Mouse (Mus musculus): Measurements from ENCODE around the gene Trpc6. TPM values are rescaled to one million over a fixed set of nuclear protein-coding genes. Genes with fewer than 3 reads are reported as not detected.

The Trpc6 gene
- polyA plus RNA-seq (2012; ENCODE audit: insufficient read depth, insufficient read length, missing spikeins) = 0.25 TPM in 1 of 2 replicates, not detected in the other

GRCm38 (mm10) chr9:8544041-8544794 is at the start of gene Trpc6:
Trpc6 (plus strand) TSS chr9:8544142.
- no peaks in the 10 kb centered on the region for H3K4me1 ChIP-seq (ENCODE audit: control insufficient read depth, insufficient read depth, low read length)
- H3K4me3 ChIP-seq (ENCODE audit: insufficient read depth, low read length) = no peak within 1 kb of the TSS
- no peak within 1 kb of the TSS for H3K27ac ChIP-seq (ENCODE audit: insufficient read depth, low read depth, low read length)

GRCm38 (mm10) chr9:8520911-8521310 is 23.0 kb upstream of the Trpc6 start:
- no peak overlapping the region for H3K27ac ChIP-seq (ENCODE audit: insufficient read depth, low read depth, low read length)
- TF ChIP-seq CTCF (IDR thresholded peaks at IDR 0.05; ENCODE audit: low read depth, low read length) = no peak
- TF ChIP-seq POLR2A (IDR thresholded peaks at IDR 0.05; ENCODE audit: borderline replicate concordance, low read depth, low read length) = no peak
- no peaks in the 10 kb centered on the region for H3K4me1 ChIP-seq (ENCODE audit: control insufficient read depth, insufficient read depth, low read length)
- H3K4me3 ChIP-seq (ENCODE audit: insufficient read depth, low read length) = no peak overlapping the region

More at GRCm38 (mm10) chr9:8544041-8544794, at the start of gene Trpc6:
- TF ChIP-seq CTCF (IDR thresholded peaks at IDR 0.05; ENCODE audit: low read depth, low read length) = no peak
- no peak for TF ChIP-seq POLR2A (IDR thresholded peaks at IDR 0.05; ENCODE audit: borderline replicate concordance, low read depth, low read length)

GRCm38 (mm10) chr9:8533670-8534069 is 10.3 kb upstream of the Trpc6 start:
- Histone ChIP-seq H3K27ac (ENCODE audit: insufficient read depth, low read depth, low read length) (no peak overlapping the region), H3K4me1 (ENCODE audit: control insufficient read depth, insufficient read depth, low read length) (no peaks in the 10 kb centered on the region), H3K4me3 (ENCODE audit: insufficient read depth, low read length) (no peak overlapping the region)
- TF ChIP-seq CTCF (IDR thresholded peaks at IDR 0.05; ENCODE audit: low read depth, low read length) (no peak), POLR2A (IDR thresholded peaks at IDR 0.05; ENCODE audit: borderline replicate concordance, low read depth, low read length) (no peak)

- H3K27ac ChIP-seq (ENCODE audit: insufficient read depth, low read depth, low read length) = no peak overlapping the region
- H3K4me1 ChIP-seq (ENCODE audit: control insufficient read depth, insufficient read depth, low read length) = no peaks in the 10 kb centered on the region
- H3K4me3 ChIP-seq (ENCODE audit: insufficient read depth, low read length) = no peak overlapping the region
- TF ChIP-seq CTCF (IDR thresholded peaks at IDR 0.05; ENCODE audit: low read depth, low read length) = no peak
These were observed 1.3 kb downstream of the Trpc6 start for GRCm38 (mm10) chr9:8545236-8545635.

GRCm38 (mm10) chr9:8558574-8558973 is 14.6 kb downstream of the Trpc6 start:
- H3K27ac ChIP-seq (ENCODE audit: insufficient read depth, low read depth, low read length) = no peak overlapping the region
- no peaks in the 10 kb centered on the region for H3K4me1 ChIP-seq (ENCODE audit: control insufficient read depth, insufficient read depth, low read length)
- H3K4me3 ChIP-seq (ENCODE audit: insufficient read depth, low read length) = no peak overlapping the region
- TF ChIP-seq CTCF (IDR thresholded peaks at IDR 0.05; ENCODE audit: low read depth, low read length) = no peak
- TF ChIP-seq POLR2A (IDR thresholded peaks at IDR 0.05; ENCODE audit: borderline replicate concordance, low read depth, low read length) = no peak

GRCm38 (mm10) chr9:8592618-8593017 is 48.7 kb downstream of the Trpc6 start:
- Histone ChIP-seq H3K27ac (ENCODE audit: insufficient read depth, low read depth, low read length) (no peak overlapping the region), H3K4me3 (ENCODE audit: insufficient read depth, low read length) (no peak overlapping the region), H3K4me1 (ENCODE audit: control insufficient read depth, insufficient read depth, low read length) (no peaks in the 10 kb centered on the region)
- TF ChIP-seq POLR2A (IDR thresholded peaks at IDR 0.05; ENCODE audit: borderline replicate concordance, low read depth, low read length) = no peak
- no peak for TF ChIP-seq CTCF (IDR thresholded peaks at IDR 0.05; ENCODE audit: low read depth, low read length)

GRCm38 (mm10) chr9:8597089-8597488 is 53.1 kb downstream of the Trpc6 start:
- TF ChIP-seq CTCF (IDR thresholded peaks at IDR 0.05; ENCODE audit: low read depth, low read length) (no peak), POLR2A (IDR thresholded peaks at IDR 0.05; ENCODE audit: borderline replicate concordance, low read depth, low read length) (no peak)
- Histone ChIP-seq H3K4me3 (ENCODE audit: insufficient read depth, low read length) (no peak overlapping the region), H3K27ac (ENCODE audit: insufficient read depth, low read depth, low read length) (no peak overlapping the region), H3K4me1 (ENCODE audit: control insufficient read depth, insufficient read depth, low read length) (no peaks in the 10 kb centered on the region)

- Histone ChIP-seq H3K27ac (ENCODE audit: insufficient read depth, low read depth, low read length) (no peak overlapping the region), H3K4me3 (ENCODE audit: insufficient read depth, low read length) (no peak overlapping the region), H3K4me1 (ENCODE audit: control insufficient read depth, insufficient read depth, low read length) (no peaks in the 10 kb centered on the region)
- no peak for TF ChIP-seq CTCF (IDR thresholded peaks at IDR 0.05; ENCODE audit: low read depth, low read length)
- no peak for TF ChIP-seq POLR2A (IDR thresholded peaks at IDR 0.05; ENCODE audit: borderline replicate concordance, low read depth, low read length)
These were observed 63.0 kb downstream of the Trpc6 start for GRCm38 (mm10) chr9:8606816-8607491.

GRCm38 (mm10) chr9:8634344-8634743 is 90.4 kb downstream of the Trpc6 start:
- Histone ChIP-seq H3K27ac (ENCODE audit: insufficient read depth, low read depth, low read length) (no peak overlapping the region), H3K4me3 (ENCODE audit: insufficient read depth, low read length) (no peak overlapping the region)
- no peak for TF ChIP-seq CTCF (IDR thresholded peaks at IDR 0.05; ENCODE audit: low read depth, low read length)

GRCm38 (mm10) chr9:8643453-8643852 is 99.5 kb downstream of the Trpc6 start:
- Histone ChIP-seq H3K4me3 (ENCODE audit: insufficient read depth, low read length) (no peak overlapping the region), H3K27ac (ENCODE audit: insufficient read depth, low read depth, low read length) (no peak overlapping the region), H3K4me1 (ENCODE audit: control insufficient read depth, insufficient read depth, low read length) (no peaks in the 10 kb centered on the region)
- no peak for TF ChIP-seq CTCF (IDR thresholded peaks at IDR 0.05; ENCODE audit: low read depth, low read length)
- no peak for TF ChIP-seq POLR2A (IDR thresholded peaks at IDR 0.05; ENCODE audit: borderline replicate concordance, low read depth, low read length)

More at GRCm38 (mm10) chr9:8634344-8634743, 90.4 kb downstream of the Trpc6 start:
- H3K4me1 ChIP-seq (ENCODE audit: control insufficient read depth, insufficient read depth, low read length) = no peaks in the 10 kb centered on the region

All from bone marrow macrophage, adult 2 months (primary cell).